Mouse (Mus musculus): ENCODE results near the gene Ctnna2.

DNA sequence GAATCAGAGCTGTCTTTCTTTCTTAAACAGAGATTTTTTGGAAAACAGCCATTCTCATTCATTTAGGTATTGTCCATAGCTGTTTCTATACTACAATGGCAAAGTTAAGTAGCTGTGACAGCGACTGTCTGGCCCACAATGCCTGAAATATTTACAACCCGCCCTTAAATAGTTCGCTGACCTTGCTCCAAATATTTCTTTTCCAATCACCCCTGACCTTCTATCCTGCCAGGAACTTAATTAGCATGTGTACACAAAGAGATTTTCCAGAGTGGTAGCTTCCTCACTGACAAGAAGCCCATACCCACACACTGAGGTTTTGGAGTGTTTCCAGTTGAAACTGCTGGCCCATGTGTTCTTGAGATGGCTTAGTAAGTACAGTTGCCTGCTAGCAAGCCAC, 928.8 kb downstream of the Ctnna2 start:
- TF ChIP-seq CTCF (IDR thresholded peaks at IDR 0.05; ENCODE audit: low read depth) (no peak), EP300 (IDR thresholded peaks at IDR 0.05; ENCODE audit: low read depth) (no peak)

All from liver, postnatal 0 days (tissue).